Mouse (Mus musculus): Measurements from ENCODE around the gene Ipcef1.

GRCm38 (mm10) chr10:6998576-6999250, 53.6 kb downstream of the Ipcef1 start:
- TF ChIP-seq CTCF (IDR thresholded peaks at IDR 0.05; ENCODE audit: low read depth) (no peak), EP300 (optimal IDR thresholded peaks at IDR 0.05) (no peak)
